Mouse (Mus musculus) cerebellum, adult (tissue): Measurements from ENCODE around the gene Clec4g.

Experiments
- ATAC-seq: cut with Nextera tagmentation; 2 replicates; pipeline ENCODE4 v1.9.2; 2017; ENCODE audit warnings: mild to moderate bottlenecking, moderate library complexity, mixed read lengths; ENCODE audit not compliant: insufficient number of reproducible peaks, low FRiP score, low TSS enrichment

The Clec4g gene

DNA sequence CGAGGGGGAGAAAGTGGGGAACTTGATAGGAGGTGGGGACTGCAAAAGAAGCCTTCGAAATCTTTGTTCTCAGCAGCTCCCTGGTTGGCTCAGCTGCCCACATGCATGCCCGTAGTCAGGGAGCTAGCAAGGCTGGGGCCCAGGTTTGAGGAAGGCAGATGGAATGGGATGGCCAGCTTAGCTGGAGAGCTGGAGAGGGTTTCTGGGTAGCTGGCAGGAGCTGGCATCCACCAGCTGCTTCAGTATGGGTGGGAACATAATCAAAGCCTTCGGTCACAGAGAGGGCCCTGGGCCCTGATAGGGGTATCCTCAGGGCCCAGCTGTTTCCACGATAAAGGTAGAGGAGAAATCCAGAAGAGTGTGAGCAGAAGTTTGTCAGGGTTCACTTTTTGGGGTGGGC, 38.0 kb downstream of the Clec4g start:
- ATAC-seq, result no peak

DNA sequence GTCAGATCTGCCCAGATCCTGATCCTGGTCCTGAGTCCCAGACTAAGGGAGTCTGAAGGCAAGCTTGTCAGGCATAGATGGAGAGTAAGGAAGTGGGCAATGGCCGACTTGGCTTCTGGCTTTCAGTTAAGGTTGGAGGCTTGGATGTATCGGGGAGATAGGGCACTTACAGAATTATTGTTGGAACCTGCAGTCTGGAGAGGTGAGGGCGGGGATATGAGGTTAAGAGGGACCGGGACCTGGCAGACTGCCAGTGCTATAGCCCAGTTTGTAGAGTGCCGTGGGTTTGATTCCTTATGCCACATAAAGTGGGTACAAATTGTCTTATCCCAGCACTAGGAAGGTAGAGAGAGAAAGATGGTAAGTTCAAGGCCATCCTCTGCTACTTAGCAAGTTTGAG, 40.8 kb downstream of the Clec4g start:
- no peak for ATAC-seq

DNA sequence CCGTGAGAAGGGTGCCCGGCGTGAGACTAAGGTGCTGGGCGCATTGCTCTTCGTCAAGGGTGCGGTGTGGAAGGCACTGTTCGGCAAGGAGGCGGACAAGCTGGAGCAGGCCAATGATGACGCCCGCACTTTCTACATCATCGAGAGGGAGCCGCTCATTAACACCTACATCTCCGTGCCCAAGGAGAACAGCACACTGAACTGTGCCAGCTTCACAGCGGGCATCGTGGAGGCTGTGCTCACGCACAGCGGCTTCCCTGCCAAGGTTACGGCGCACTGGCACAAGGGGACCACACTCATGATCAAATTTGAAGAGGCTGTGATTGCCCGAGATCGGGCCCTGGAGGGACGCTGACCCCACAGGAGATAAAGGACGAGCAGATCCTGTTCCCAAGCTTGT, 41.2 kb downstream of the Clec4g start:
- no peak for ATAC-seq

DNA sequence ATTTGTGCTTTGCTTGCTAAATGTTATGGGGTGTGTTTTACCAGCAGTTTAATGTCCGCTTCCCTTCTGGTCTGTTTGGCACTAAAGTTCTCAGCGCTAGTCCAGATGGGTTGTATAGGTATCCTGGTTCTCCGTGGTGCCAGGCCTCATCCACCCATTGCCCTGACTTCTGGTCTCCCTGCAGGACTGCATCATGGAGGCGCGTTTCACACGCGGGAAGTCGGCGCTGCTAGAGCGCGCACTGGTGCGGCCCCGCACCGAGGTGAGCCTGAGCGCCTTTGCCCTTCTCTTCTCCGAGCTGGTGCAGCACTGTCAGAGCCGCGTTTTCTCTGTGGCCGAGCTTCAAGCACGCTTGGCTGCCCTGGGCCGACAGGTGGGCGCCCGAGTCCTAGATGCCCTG, 41.6 kb downstream of the Clec4g start:
- ATAC-seq, result no peak

DNA sequence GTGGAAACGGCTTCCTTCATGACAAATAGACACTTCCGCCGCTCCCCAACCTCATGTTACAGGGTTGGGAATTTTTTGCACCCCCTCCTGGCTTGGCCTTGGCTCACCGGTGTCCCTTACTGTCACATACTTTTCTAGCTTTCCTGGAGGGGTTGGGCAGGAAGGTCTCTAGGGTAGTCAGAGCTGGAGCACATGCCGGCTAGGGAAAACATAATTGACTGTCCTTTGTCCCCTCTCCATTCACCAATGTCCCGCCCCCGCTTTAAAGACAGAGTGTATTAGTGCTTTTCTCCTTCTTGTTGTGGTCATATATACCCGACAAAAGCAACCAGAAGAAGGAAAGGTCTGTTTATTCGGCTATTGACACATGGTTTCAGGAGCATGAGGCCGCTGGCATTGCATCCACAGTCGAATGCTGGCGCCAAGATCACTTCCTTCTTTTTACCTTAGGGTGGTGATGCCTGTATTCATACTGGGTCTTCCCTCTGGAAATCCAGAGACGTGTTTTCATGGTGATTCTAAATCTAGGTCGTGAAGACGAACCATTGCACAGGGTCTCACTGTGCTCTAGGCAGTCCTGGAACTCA, 43.4 kb downstream of the Clec4g start:
- no peak for ATAC-seq

DNA sequence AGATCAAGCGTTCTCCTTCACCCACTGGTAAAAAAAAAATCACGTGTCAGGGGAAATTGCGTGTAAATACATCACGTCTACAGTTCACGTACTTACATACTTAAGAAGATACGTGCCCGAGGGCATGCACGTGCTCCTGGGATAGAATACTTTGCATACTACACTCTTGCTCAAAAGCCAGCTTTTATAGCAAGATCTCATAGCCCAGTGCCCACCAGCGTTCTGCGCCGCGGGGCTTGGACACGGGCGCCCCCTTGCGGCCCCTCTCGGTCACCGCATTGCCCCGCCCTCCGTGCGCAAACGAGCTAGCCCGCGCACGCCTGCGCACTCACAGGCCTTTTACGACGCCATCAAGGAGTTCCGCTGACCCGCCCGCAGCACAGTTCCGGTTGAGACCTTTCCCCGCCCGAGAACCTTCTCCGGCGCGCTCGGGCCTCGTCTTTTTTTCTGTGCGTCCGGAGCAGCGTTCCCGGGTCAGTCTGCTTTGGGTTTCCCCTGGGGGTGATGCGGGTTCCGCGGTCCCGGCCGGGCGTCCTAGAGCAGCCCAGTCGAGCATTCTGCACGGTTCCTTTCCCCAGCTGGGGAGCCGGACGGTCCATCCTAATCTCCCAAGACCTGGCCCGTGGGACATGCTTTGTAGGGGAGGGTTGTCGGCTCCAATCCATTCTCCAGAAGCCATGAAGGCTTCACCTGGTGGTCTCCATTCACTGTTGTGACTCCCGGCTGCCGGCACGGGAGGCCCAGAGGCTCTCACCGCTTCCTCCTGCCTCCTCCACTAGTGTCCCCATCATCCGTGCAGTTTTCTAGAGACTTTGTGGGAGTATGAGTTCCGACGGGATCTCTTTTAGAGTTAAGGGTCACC, 44.1 kb downstream of the Clec4g start, which contains the start of gene Trappc5:
Gene Trappc5, plus strand, starts transcription at position 169 of the 862 bp plus-strand sequence.
- peak; percentile 74 for ATAC-seq

DNA sequence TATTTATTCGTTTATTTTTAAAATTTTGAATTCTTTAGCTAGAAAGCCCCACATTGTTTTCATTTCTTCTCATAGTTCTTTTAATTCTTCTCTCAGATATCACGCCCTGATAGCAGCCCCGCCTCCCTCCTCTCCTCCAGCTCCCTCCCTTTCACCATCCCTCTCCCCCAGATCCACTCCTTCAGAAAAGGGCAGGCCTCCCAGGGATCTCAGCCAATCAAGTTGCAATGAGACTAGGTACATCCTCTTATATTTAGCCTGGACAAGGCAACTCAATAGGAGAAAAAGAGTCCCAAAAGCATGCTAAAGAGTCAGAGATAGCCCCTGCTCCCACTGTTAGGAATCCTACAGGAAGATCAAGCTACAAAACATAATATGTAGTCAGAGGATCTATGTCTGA, 45.8 kb downstream of the Clec4g start:
- ATAC-seq, result no peak

DNA sequence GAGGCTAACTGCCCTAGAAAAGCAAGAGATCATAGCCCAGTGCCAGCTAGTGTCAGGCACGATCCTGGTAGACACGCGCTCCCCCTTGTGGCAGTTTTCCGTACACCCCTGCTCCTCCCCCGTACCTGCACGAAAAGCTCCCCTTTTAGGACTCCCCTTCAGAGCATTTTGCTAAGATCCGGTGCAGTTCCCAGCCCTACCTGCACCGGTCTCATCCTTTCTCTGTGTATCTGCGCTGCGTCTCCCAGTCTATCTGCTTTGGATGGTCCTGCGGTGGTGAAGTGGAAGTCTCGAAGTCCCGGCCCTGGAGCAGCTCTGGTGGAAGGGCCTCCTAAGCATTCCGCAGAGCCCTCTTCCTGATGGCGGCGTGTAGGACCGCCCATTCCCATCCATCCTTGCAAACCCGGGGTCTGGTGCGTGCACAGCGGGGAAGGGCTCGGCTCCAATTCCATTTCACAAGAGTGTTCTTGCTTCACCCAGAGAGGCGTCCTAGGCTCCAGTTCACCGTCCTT, 48.4 kb downstream of the Clec4g start, which contains the start of gene Fcor:
Gene Fcor, minus strand, starts transcription at position 383 of the 512 bp plus-strand sequence.
- ATAC-seq, result peak; percentile 75

DNA sequence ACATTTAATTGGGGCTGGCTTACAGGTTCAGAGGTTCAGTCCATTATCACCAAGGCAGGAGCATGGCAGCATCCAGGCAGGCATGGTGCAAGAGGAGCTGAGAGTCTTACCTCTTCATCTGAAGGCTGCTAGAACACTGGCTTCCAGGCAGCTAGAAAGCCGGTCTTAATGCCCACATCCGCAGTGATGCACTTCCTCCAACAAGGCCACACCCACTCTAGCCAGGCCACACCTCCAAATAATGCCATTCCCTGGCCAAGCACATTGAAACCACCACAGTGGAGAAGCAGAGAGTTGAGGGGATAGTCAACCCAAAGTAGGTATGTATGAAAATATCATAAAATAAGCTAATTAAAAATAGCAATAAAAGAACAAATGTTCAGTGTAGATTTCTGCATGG, 50.1 kb downstream of the Clec4g start:
- no peak for ATAC-seq

DNA sequence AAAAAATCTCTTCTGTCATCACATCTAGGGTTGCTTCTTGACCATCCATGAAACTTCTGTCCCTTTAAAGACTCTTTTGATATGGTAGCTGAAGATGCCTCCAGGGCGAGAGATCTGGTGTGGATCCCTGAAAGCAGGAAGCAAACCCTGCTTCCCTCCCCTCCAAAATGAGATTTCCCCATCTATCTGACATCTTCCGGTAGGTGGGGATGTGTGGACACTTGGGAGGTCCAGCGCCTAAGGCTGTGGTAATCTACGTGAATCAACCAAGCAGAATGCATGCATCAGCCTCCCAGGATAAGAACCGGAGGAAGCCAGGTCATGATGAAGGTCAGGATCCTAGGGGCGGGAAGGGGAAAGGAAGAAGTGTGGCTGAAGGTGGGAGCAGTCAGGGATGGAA, 54.9 kb downstream of the Clec4g start, which contains the start of gene Mcemp1:
Gene Mcemp1, plus strand, starts transcription at position 248 of the 400 bp plus-strand sequence.
- no peak for ATAC-seq

DNA sequence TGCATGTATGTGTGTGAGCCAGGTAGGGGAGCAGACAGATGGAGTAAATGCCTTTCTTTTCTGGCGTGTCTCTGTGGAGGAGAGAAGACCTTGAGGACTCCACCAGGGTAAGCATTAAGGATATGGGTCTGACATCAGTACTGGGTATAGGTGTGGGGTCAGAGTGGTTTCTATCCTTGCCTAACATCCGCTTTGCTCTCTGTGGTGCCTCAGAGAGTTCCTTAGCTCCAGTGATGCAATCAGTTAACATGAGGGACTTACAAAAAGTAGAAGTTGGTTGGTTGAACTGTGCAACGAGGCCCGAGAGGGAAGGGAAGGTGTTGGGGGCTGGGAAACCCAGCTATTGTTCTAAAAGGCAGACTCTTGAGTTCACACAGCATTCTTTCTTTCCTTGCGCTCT, 56.0 kb downstream of the Clec4g start:
- ATAC-seq, result no peak

DNA sequence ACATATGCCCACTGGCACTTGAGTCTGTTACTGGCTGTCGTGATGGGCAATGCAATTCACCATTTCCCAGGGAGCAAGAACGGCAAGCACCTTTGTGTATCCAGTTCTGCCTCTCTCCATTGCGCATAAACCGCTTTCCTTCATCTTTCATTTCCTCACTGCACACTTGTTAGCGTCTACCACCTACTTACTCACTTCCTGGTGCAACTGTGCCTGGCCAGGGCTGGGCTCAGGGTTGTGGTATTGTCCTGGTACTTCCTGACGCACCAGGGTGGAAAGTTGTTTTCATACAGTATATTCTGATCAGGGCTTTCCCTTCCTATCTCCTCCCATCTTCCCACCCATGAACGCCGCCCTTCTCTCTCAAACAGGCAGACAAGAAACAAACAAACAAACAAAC, 59.6 kb downstream of the Clec4g start:
- ATAC-seq, result no peak
